Mouse (Mus musculus): ENCODE data around the gene Wnt7b.

- no peak for TF ChIP-seq CTCF (IDR thresholded peaks at IDR 0.05; ENCODE audit: extremely low read depth, insufficient read depth, low read length)
- no peak for TF ChIP-seq POLR2A (IDR thresholded peaks at IDR 0.05; ENCODE audit: extremely low read depth, insufficient read depth, low read length)
Observed at GRCm38 (mm10) chr15:85553421-85553820, 28.9 kb downstream of the Wnt7b start.
